Mouse (Mus musculus): ENCODE results near the gene Eif5a. TPM values are rescaled to one million over a fixed set of nuclear protein-coding genes. Genes with fewer than 3 reads are reported as not detected.
"Not testable (repeated sequence)": the region's sequence is repeated elsewhere in the genome, so short reads cannot be mapped to it uniquely, and the experiment has no call there.

Eif5a gene
- total RNA-seq, 2 experiments from 2014 or later = 550 to 556 TPM

DNA sequence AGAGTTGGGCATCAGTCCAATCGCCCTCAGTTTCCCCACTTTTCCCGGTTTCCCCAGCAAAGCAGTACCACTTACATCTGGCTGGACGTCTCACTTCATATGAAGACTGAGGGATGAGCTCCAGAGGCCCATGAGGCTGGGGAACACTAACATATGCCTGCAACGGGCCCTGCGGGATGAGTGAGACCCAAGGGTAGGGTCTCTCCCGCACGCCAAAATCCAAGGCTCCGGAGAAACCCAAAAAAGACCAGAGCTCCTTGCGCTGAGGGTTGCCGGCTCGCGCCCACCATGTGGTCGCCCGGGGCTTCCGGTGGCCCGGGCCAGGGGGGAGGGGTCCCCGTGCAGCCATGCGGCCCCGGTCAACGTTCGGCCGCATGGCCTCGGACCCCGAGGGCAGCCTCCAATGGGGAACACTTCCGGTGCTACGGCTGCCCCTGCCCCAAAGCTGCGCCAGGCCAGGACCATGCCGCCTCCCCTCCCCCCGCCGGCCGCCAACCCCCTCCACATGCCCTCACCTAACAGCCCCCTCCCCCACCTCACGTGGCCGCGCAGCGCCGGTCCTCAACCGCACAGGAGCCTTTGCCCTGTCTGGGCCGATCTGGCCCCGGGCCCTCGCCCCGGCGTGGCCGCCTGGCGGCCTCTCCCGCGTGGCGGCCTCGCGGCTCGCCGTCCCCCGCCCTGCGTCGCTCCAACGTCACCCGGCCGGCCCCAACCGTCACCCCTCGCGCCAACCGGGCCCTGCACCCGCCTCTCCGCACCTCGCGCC is 1.3 kb downstream of the Eif5a start:
- peak; percentile 68 for DNase-seq

DNA sequence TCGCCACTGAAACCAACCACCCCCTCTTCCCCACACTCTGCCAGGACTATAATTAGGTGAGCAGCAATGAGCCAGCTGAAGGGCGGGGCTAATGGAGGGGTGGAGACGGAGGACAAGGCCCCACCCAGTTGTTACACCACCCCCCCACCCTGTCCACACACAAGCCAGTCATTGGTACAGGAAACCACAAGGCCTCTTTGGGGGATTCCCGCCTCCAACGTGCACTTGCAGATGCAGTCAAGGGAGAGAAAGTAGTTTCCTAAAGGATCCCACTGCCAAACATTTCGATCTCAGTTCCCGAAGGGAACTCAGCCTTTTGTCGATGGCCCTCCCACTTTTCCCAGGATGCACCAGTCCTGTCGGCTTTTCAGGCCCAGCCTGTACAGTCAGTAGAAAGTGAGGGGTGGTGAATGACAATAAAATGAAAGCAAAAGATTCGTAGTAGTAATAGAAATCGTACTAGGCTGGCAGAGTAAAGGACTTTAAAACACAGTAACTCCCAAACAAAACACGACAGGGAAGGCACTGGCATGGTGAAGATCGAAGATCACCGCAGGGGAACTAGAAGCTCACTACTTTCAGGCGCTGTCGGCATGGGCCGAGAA is 2.0 kb downstream of the Eif5a start:
- peak; percentile 88 for DNase-seq

DNA sequence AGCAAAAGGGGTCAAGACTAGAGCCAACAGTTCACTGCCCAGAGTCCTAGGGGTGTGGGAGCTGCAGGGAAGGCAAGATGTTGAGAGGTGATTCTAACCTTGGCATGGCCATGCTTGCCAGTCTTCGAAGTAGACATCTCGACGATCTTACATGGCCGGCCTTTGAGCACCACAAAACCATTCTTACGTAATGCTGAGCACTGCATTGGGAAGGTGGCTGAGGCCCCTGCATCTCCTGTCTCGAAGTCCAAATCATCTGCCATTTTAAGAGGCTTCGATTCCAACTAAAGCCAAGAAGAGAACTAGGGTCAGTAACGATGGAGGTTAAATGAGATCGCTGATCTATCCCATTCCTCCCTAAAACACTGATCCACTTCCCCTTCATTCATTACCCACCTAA is 2.7 kb downstream of the Eif5a start:
- no peak for DNase-seq

DNA sequence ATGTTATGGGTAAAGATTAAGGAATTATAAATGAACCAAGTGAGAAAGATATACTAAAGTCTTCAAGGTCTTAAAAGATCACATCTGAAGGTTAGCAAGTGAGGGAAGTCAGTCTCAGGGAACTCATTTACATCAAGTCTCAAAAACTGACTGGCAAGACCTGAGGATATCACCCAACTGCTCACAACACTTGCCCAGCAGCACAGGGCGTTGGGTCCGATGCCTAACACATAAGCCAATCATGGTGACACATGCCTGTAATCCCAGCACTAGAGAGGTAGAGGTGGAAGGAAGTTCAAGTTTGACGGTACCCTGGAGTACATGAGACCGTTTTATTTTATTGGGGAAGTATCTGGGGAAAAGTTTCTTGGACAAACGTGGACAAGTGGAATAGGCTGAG is 3.6 kb downstream of the Eif5a start:
- DNase-seq = no peak

DNA sequence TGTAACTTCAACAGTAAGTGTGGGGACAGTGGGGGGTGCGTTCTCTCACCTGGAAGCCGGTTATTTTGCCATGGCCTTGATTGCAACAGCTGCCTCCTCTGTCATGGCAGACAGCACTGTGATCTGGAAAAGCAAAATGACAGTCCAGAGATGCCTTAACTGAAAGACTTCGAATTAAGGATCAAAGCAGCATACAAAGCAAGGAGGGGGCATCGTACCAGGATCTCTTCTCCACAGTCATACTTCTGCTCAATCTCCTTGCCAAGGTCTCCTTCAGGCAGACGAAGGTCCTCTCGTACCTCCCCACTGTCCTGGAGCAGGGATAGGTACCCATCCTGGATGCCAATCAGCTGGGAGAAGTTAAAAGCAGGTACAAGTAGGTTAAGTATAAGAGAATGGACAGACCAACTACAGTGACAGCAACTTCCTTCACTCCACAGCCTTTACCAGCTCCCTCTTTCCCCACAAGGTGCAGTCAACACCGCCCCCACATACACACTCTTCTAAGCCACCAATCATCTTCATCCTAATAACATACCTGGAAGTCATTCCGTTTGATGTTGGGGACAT is 4.3 kb downstream of the Eif5a start:
- DNase-seq = no peak

DNA sequence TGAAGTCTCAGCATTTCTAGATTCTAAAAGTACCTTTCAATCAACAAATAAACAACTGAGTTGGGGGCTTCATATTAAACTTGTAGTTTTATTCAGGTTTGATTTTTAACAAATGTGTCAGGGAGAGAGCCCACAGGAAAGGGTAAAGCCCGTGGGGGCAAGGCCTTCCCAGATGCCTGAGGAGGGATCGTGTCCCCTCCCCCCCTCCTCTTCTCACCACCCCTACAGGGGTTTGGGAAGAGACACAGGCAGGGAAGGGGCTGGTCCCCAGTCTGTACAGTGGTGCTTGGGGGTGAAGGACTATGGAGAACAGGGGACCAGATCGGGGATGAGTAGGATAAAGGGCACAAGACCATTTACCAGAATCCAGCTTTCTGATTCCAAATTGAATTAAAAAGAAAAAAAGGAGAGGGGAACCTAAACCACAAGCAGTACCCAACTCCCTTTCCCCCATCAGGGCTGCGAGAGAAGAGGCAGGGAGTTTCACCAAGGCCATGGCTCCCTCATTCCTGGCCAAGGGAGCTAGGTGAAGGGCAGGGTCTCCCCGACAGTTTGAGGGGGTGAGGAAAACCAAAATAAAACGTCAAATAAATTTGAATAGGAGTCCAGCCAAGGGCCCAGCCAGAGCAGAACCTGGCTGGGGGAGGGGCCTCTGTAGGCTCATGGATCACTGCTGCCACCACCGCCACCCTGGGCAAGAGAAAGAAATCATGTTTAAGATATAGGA is 4.9 kb downstream of the Eif5a start:
- DNase-seq = not testable (repeated sequence)

DNA sequence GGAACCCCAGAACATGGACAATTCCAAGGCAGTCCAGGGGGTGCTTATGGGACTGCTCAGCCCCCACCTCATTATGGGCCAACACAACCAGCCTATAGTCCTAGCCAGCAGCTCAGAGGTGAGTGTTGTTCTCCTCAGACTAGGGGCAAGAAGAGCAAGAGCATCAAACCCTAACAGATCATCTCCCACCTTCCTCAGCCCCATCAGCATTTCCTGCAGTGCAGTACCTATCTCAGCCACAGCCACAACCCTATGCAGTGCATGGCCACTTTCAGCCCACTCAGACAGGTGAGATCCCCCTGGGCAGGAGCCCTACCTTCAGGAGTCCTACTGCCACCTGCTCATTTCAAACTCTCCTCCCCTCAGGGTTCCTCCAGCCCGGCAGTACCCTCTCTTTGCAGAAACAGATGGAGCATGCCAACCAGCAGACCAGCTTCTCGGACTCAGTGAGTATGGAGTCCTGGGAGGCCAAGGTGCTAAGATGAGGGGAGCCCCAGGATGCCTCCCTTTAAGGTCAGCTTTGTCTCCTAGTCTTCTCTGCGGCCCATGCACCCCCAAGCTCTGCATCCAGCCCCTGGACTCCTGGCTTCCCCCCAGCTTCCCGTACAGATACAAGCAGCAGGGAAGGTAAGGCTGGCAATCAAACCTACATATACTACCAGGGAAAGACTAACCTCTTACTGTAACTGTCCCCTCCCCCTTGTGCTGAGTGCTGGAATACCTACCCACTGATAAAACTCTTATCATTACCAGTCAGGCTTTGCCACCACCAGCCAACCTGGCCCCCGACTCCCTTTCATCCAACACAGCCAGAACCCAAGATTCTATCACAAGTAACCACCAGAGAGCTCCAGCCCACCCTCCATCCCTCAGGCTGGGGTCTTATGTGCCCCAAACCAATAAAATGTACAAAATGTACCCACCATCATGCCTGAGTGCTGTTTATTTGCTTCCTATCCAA is 5.8 kb downstream of the Eif5a start:
- no peak for DNase-seq

DNA sequence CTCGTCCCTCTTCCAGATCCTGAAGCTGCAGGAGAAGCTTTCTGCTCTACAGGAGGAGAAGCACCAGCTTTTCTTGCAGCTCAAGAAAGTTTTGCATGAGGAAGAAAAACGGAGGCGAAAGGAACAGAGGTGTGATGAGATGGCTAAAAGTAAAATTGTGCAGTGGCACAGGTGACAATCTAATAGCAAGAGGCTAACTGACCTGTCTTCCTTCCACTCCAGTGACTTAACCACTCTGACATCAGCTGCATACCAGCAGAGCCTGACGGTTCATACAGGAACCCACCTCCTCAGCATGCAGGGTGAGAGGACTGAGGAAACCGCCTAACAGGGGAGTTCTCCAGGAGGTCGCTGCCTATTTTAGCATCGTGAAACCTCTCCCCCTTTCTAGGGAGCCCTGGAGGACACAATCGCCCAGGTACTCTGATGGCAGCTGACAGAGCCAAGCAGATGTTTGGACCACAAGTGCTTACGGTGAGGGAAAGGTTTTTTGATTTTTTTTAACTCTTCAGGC is 6.8 kb downstream of the Eif5a start:
- DNase-seq = no peak

DNA sequence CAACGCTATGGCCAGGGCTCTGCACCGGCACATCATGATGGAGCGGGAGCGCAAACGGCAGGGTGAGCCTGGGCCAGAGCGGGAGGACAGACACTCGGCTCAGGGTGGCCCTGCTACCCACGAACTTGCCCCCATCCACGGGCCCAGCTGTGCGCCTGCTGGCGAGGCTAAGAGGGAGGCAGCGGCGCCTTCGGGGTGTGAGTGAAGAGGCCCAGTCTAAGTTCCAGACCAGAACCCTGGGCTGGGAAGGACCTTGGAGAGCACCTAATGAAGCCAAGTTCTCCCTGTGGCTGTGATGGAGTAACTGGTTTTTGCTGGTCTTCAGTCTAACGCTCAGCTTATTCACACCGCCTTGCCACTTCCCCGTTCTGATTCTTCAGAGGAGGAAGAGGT is 7.4 kb downstream of the Eif5a start:
- no peak for DNase-seq

DNA sequence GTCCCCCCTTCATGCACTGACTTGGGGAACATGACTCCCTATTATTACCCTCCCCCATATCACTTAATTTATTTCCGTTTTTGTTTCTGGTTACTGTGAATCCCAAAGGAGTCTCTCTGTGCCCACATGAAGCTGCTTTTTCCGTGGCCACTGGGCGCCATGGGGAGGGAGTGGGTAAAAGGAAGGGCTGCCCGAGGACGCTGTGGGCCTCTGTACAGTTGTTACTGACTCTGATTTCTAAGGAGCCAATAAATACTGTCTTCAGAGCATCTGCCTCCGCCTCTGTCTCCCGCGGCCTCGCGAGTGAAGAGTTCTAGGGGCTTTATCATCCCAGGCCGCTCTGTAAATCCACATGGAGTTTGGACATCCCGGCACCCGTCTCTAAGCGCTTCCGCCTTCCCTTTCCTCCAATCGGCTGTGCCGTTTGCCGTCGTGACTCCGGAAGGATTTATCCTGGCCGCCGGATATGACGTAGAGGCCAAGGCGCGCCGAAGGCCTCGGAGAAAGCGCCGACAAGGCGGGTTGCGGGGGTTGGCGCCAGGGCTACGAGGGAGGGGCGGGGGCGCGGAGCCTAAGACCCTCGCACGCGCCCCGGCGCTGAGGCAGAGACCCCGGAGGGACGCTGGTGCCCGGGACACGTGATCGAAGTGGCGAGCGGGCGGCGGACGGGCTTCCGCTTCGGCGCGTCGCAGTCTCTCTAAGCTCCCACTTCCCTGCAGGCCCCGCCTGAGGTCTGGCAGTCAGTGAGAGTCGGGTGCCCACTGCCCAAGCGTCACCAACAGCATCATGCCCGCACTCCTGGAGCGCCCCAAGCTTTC is 8.0 kb downstream of the Eif5a start, which contains the start of gene Gps2:
Gps2 (plus strand) TSS at position 335 of the 818 bp plus-strand sequence.
- peak; percentile 94 for DNase-seq

DNA sequence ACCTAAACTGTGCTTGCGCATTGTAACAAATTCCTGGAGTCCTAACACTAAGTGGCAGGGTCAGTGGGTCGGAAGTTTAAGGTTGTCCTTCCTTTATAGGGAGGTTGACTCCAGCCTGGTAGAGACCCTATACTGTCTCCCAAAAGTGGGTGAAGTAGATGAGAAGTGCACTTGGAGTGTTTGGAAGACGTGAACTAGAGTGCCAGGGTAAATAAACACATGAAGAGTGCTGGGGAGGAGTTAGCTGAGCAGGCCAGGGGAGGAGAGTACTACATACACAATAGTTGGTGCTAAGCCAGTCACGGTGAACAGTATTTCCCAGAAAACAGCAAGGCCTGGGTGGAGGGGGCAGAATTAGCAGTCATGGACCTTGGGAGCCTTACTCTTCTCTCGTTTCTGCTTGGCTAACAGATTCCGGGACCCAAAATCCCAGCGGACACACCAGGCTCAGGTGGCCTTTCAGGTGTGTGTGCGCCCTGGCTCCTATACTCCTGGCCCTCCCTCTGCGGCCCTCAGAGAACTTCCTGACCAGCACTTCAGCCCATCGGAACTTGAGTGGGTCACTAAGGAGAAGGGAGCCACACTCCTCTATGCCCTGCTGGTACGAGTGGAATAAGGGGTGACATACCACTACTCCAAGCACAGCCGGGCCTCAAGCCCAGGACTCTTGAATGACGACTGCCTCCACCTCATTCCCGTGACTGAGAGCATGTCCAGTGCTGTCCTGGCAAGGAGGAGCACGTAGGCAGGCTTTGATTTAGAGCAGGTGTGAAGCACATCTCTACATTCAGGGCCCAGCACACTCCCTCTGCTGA is 8.8 kb downstream of the Eif5a start:
- DNase-seq = no peak

DNA sequence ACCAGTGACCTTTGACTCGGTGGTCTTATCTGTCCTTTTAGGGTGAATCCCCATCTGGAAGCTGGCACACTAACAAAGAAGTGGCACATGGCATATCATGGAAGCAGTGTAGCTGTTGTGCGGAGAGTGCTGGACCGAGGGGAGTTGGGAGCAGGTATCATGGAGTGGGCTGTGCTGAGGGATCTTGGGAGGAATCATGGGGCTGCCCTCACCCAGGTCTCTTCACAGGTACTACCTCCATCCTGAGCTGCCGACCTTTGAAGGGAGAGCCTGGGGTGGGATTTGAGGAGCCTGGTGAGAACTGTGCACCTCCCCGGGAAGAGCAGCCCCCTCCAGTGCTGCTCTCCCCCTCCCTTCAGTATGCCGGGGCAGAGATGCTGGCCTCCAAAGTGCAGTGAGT is 10.1 kb downstream of the Eif5a start:
- no peak for DNase-seq

DNA sequence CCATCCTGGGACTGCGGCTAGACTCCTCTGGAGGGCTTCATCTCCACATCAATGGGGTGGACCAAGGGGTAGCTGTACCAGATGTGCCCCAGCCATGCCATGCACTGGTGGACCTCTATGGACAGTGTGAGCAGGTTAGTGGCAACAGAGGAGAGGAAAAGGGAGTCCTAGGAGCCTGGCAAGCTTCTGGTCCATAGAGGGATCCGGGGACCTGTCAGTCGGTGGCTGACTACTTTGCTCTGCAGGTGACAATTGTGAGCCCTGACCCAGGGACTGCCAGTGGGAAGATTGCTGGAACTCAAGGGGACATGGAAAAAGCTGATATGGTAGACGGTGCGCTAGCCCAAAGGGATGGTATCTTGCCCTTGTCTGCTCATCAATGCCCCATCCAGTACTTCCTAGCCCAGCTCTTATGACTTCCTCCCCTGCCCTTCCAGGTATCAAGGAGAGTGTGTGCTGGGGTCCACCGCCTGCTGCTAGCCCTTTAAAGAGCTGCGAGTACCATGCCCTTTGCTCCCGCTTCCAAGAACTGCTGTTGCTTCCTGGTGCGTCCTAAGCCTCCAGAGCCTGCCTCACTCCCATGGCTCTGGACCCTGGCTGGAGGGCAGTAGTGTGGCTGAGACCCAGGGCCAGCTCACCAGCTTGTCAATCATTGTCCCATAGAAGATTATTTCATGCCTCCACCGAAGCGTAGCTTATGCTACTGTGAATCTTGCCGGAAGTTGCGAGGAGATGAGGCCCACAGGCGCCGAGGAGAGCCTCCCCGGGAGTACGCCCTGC is 10.8 kb downstream of the Eif5a start:
- DNase-seq = no peak

DNA sequence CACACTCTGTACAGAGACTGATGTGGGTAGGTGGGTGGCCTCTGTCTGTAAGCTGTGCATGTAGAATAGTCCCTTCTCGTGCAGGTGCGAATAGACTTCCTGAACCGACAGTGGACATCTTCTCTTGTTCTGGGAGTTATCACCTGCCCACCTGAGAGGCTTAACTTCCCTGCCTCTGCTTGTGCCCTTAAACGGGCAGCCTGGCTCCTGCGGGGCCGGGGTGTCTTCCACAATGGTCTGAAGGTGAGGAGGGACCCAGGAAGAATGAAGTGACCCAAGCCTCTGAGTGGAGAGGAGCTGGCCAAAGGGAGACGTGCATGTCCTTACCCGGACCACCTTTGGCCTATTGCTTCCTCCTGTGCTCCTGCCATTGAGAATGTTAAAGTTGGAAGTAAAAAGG is 11.6 kb downstream of the Eif5a start:
- no peak for DNase-seq

DNA sequence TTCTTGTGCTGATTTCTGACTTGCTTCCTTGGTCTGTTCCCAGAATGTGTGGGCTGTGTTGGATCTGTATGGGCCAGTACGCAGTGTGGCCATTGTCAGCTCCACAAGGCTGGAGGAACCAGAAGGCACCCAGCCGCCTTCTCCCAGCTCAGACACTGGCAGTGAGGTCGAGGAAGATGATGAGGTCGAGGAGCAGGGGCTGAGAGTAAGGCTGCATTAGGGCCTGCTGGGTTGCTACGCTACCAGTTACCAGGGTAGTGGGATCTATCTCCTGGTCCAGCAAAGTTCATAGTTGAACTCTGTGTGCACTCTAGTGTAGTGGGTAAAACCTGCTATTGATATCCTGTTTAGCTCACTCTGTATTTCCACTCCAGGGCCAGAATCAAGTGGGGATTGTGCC is 12.6 kb downstream of the Eif5a start:
- DNase-seq = no peak

DNA sequence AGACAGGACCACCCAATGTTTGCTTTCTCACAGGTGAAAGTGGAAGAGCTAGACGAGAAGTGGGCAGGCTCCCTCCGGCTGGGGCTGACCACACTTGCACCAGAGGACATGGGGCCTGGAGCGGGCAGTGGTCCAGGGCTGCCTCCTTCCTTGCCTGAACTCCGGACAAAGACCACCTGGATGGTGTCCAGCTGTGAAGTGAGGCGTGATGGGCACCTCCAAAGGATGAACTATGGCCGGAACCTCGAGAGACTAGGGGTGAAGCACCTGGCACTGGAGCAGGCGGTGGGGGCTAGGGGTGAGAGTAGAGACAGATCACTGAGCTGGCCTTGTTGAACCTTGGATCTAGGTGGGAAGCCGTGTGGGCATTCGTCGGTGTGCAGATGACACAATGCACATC is 13.1 kb downstream of the Eif5a start:
- DNase-seq = no peak

DNA sequence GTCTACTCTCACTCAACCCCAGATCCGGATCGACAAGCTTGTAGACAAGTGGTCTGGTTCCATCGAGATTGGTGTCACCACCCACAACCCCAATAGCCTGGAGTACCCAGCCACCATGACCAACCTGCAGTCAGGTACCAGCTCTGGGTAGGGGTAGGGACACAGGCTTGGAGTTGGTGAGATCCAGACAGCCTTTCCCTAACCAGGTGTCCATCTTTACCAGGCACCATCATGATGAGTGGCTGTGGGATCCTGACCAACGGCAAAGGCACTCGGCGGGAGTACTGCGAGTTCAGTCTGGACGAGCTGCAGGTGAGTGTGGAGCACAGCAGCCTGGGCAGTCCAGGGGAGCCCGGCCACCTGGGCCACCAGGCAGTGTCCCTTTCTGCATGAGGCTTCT is 17.4 kb downstream of the Eif5a start:
- no peak for DNase-seq

DNA sequence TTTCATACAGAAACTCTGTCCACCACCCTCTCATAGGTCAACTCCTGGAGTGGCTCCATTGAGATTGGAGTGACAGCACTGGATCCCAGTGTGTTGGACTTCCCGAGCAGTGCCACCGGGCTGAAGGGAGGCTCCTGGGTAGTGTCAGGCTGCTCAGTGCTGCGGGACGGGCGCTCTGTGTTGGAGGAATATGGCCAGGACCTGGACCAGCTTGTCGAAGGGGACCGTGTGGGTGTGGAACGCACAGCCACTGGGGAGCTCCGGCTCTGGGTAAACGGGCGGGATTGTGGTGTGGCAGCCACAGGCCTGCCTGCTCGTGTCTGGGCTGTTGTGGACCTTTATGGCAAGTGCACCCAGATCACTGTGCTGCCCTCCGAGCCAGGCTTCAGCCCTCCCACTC is 18.8 kb downstream of the Eif5a start:
- DNase-seq = no peak

DNA sequence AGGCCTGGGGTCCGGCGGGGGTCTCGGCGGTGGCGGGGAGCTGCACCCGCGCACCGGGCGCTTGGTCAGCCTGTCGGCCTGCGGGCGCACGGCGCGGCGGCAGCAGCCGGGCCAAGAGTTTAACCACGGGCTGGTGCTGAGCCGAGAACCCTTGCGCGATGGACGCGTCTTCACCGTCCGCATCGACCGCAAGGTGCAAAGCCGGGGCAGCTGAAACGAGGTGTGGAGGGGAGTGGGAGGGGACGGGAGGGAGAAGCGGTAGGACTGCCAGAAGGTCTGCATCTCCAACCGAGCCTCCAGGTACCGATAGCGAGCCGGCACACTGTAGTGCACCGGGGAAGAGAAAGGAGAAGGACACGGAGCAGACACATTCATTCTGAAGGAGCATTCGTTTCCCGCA is 19.8 kb downstream of the Eif5a start:
- DNase-seq = no peak

All from heart, postnatal 4 days (tissue).